Mouse (Mus musculus): Measurements from ENCODE around the gene Gm16867.
"Not testable (repeated sequence)": the region's sequence is repeated elsewhere in the genome, so short reads cannot be mapped to it uniquely, and the experiment has no call there.

DNA sequence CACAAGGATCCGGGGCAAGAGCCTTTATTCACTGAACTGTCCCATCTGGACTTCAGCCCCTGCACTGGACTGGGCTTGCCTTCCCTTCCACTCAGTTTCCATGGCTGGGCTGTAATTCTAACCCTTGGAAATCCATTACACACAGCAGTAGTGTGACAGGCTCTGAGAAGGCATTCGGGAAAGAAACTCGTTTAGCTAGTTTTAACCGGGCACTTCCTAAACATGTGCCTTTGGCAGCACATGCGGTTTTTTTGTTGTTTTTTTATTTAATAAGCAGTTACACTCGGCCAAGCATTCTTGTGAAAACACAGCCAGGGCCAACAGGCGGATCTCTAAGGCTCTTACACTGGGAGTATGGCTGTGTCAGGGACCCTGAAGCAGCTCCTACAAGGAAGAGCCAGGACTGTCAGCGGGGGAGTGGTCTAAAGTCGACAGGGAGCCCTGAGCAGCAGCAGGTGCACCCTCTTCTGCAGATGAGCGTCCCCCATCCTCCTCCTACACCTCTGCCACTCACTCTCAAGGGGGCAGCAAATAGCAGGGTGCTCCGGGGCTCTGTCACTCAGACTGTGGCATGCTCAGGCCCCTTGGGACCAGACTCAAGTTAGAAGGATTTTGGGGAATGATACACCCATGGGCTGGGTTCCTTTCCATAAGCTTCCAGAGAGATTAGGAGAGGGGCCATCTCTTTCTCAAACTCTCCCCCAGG is 29.1 kb downstream of the Gm16867 start:
- not testable (repeated sequence) for TF ChIP-seq CTCF (IDR thresholded peaks at IDR 0.05; ENCODE audit: control insufficient read depth, insufficient read depth, insufficient replicate concordance, low read depth, low read length); POLR2A (IDR thresholded peaks at IDR 0.05; ENCODE audit: control insufficient read depth, low read depth, low read length)

Data from testis, adult 2 months (tissue).